Mouse (Mus musculus) liver, embryonic 14.5 days (tissue): Measurements from ENCODE around the gene Baz1b. TPM values are rescaled to one million over a fixed set of nuclear protein-coding genes. Genes with fewer than 3 reads are reported as not detected.

Experiments used
- ATAC-seq: fragments of 200-750 bp; cut with Nextera tagmentation; 2 replicates; pipeline ENCODE4 v1.8.0; 2017; ENCODE audit warnings: moderate number of reproducible peaks, mild to moderate bottlenecking, moderate library complexity; ENCODE audit not compliant: insufficient read depth
- DNase-seq, 3 experiments: peaks; one replicate each; pipeline ENCODE4 v3.0.0-alpha.2; 2012 to 2013; ENCODE audit warnings: low read depth in 3 of 3, low spot score in 3 of 3
- H3K27ac ChIP-seq: fragments of 300-500 bp; sonication (generic); 2 replicates; pipeline ENCODE4 v1.5.1; 2014; ENCODE audit warnings: moderate library complexity, mild to moderate bottlenecking, control low read depth, inconsistent platforms
- H3K27me3 ChIP-seq: fragments of 300-500 bp; sonication (generic); 2 replicates; pipeline ENCODE4 v1.6.1; 2014; ENCODE audit warnings: mild to moderate bottlenecking, low read length, moderate library complexity; ENCODE audit not compliant: control insufficient read depth, insufficient read depth
- H3K36me3 ChIP-seq: fragments of 300-500 bp; sonication (generic); replicated peaks from 2 replicates; pipeline ENCODE4 v1.6.1; 2014; ENCODE audit warnings: low read depth; ENCODE audit not compliant: control insufficient read depth, insufficient read depth
- H3K4me1 ChIP-seq, 2 experiments: fragments of 200-500 bp in 1 of 2; fragments of 300-500 bp in 1 of 2; sonication (generic) in 1 of 2; replicated peaks; 2 replicates each; pipeline ENCODE4 v1.6.1; 2012 to 2014; ENCODE audit warnings: antibody characterized with exemption in 1 of 2, inconsistent platforms in 1 of 2, low read length in 1 of 2; ENCODE audit not compliant: control insufficient read depth in 2 of 2, insufficient read depth in 2 of 2
- H3K4me2 ChIP-seq: fragments of 300-500 bp; sonication (generic); 2 replicates; pipeline ENCODE4 v1.6.1; 2014; ENCODE audit warnings: low read depth, mild to moderate bottlenecking, control low read depth, moderate library complexity
- H3K4me3 ChIP-seq, 2 experiments: fragments of 200-500 bp in 1 of 2; fragments of 300-500 bp in 1 of 2; sonication (generic) in 1 of 2; 2 replicates each; pipeline ENCODE4 v1.5.1; 2012 to 2014; ENCODE audit warnings: low read depth in 2 of 2, low read length in 2 of 2, mild to moderate bottlenecking in 2 of 2, control low read depth in 1 of 2, inconsistent platforms in 1 of 2, moderate library complexity in 1 of 2; ENCODE audit not compliant: insufficient read depth in 1 of 2
- H3K9ac ChIP-seq: fragments of 300-500 bp; sonication (generic); replicated peaks from 2 replicates; pipeline ENCODE4 v1.6.1; 2014; ENCODE audit warnings: mild to moderate bottlenecking, control low read depth, moderate library complexity
- H3K9me3 ChIP-seq: fragments of 300-500 bp; sonication (generic); 2 replicates; pipeline ENCODE4 v1.6.1; 2016; ENCODE audit warnings: low read length, mixed read lengths; ENCODE audit not compliant: control insufficient read depth
- CTCF ChIP-seq: IDR thresholded peaks from 2 replicates; pipeline ENCODE4 v1.5.1; 2016; ENCODE audit warnings: antibody characterized with exemption, low read depth, control low read depth
- EP300 ChIP-seq: IDR thresholded peaks from 2 replicates; pipeline ENCODE4 v1.6.1; 2016; ENCODE audit warnings: antibody characterized with exemption, low read depth
- WGBS: fragments of 180-500 bp; shearing (Covaris S2); extraction: QIAGEN DNeasy Blood & Tissue Kit; methylation state at CpG from one replicate; pipeline ENCODE4 v1.1.7; 2014; ENCODE audit not compliant: insufficient replicate concordance; 5-methylcytosine and 5-hydroxymethylcytosine counted together
- polyA plus RNA-seq, 2 experiments: library from polyadenylated mRNA; depleted of rRNA in 1 of 2; stranded (reverse) in 1 of 2; unstranded in 1 of 2; fragments of >200 nt; fragmentation: Nextera tagmentation in 1 of 2; extraction: Ambion mirVana in 1 of 2; gene quantifications; 2 replicates each; pipeline versions ENCODE4 v1.2.1 to v1.2.3; 2012 to 2014

Baz1b gene
- polyA plus RNA-seq, 2 experiments, result 18.2 to 20.7 TPM

DNA sequence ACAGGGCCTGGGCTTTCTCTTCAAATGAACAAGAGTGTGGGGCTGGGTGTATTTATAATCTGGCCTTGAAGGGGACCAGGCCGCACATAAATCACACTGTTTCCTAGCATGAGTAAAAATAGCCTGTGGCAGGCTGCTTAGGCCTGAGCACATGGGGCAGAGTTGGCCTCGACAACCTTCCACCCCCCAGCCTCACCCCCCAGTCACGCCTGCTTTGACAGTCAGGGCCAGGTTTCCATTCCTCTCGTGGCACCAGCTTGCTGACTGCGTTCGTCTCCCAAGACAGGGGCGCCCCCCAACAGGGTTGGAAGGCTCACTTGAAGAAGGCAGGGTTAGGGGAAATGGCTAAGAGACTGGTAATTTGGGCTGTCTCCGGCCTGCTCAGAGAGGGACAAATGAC, 82.4 kb downstream of the Baz1b start:
- Histone ChIP-seq H3K9me3 (no peaks in the 10 kb centered on the region), H3K36me3 (no peaks in the 10 kb centered on the region), H3K4me3 (no peak overlapping the region), H3K9ac (no peak overlapping the region), H3K4me2 (no peak overlapping the region), H3K27ac (no peak overlapping the region), H3K27me3 (no peaks in the 10 kb centered on the region), H3K4me1 (no peaks in the 10 kb centered on the region)
- TF ChIP-seq CTCF (no peak), EP300 (no peak)
- no peak for DNase-seq
- ATAC-seq, result no peak
- 52% methylated on average over 8 of the region's 8 CpGs for WGBS

- Histone ChIP-seq H3K4me2 (no peak overlapping the region), H3K4me1 (no peaks in the 10 kb centered on the region), H3K9me3 (no peaks in the 10 kb centered on the region), H3K4me3 (no peak overlapping the region), H3K27ac (no peak overlapping the region), H3K9ac (no peak overlapping the region), H3K27me3 (no peaks in the 10 kb centered on the region), H3K36me3 (no peaks in the 10 kb centered on the region)
- WGBS, result 59% methylated on average over 4 of the region's 4 CpGs
- no peak for DNase-seq
- no peak for TF ChIP-seq CTCF
- no peak for TF ChIP-seq EP300
- no peak for ATAC-seq
Observed at GRCm38 (mm10) chr5:135270361-135270760, 83.3 kb downstream of the Baz1b start.

- Histone ChIP-seq H3K27me3 (peaks cover 4% of the 10 kb centered on the region), H3K4me1 (no peaks in the 10 kb centered on the region), H3K4me2 (no peak overlapping the region), H3K9me3 (no peaks in the 10 kb centered on the region), H3K27ac (no peak overlapping the region), H3K36me3 (no peaks in the 10 kb centered on the region), H3K4me3 (no peak overlapping the region), H3K9ac (no peak overlapping the region)
- no peak for ATAC-seq
- TF ChIP-seq EP300 (no peak), CTCF (no peak)
- WGBS, result 77% methylated on average over 12 of the region's 12 CpGs
- DNase-seq, result no peak
Observed at GRCm38 (mm10) chr5:135271563-135272165, 84.6 kb downstream of the Baz1b start.

DNA sequence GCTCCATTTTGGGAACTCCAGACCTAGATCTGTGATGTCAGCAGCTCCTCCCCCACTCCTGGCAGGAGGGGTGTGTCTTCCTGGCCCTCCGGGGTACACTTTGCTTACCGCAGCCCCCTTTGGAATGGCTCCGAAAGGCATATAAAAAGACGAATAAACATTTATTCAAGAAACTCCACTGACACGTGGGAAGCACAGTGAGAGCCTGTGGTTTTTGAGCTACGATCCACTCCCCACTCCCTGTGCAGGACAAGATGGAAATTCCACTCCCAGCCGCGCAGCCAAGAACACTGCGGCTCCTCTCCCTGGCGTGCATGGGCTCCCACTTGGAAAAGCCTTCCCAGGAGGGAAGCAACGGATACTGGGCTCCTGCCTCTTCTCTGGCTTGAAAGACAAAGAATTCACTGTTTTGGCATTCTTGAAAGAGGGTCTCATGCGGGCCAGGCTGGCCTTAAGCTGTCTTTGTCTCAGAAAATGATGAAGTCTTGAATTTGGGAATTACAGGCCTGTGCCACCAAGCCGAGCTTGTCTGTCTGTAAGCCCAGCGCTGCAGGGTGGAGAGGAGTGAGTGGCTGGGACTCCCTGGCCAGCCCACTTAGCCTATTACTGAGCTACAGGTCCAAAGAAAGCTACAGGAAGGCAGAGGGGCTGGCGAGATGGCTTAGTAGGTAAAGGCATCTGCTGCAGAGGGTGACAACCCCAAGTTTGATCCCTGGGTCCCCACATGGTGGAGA, 87.8 kb downstream of the Baz1b start:
- Histone ChIP-seq H3K36me3 (no peaks in the 10 kb centered on the region), H3K27me3 (peaks cover 5% of the 10 kb centered on the region), H3K4me3 (no peak overlapping the region), H3K27ac (no peak overlapping the region), H3K4me2 (no peak overlapping the region), H3K9ac (no peak overlapping the region), H3K4me1 (no peaks in the 10 kb centered on the region), H3K9me3 (no peaks in the 10 kb centered on the region)
- DNase-seq (no peak), ATAC-seq (no peak)
- TF ChIP-seq EP300, result no peak
- no peak for TF ChIP-seq CTCF
- 32% methylated on average over 15 of the region's 15 CpGs for WGBS

- Histone ChIP-seq H3K27ac (no peak overlapping the region), H3K4me3 (no peak overlapping the region), H3K36me3 (no peaks in the 10 kb centered on the region), H3K9me3 (no peaks in the 10 kb centered on the region), H3K4me2 (peak overlapping the region; percentile 27), H3K9ac (no peak overlapping the region), H3K4me1 (no peaks in the 10 kb centered on the region), H3K27me3 (peaks cover 5% of the 10 kb centered on the region)
- DNase-seq, result no peak
- TF ChIP-seq EP300 (no peak), CTCF (no peak)
- ATAC-seq, result no peak
- WGBS, result 9% methylated on average over 36 of the region's 36 CpGs
Observed at GRCm38 (mm10) chr5:135276597-135276996, 89.5 kb downstream of the Baz1b start.
